Mouse (Mus musculus) hindbrain, embryonic 15.5 days (tissue): Measurements from ENCODE around the gene Olfr487. TPM values are rescaled to one million over a fixed set of nuclear protein-coding genes. Genes with fewer than 3 reads are reported as not detected.
"Not testable (repeated sequence)": the region's sequence is repeated elsewhere in the genome, so short reads cannot be mapped to it uniquely, and the experiment has no call there.

Experiments
- ATAC-seq: fragments of 200-750 bp; cut with Nextera tagmentation; 2 replicates; pipeline ENCODE4 v1.8.0; 2017; ENCODE audit warnings: low read depth, moderate number of reproducible peaks, moderate TSS enrichment; ENCODE audit not compliant: low FRiP score
- H3K27ac ChIP-seq: fragments of 300-500 bp; sonication (generic); replicated peaks from 2 replicates; pipeline ENCODE4 v1.5.1; 2015; ENCODE audit warnings: mild to moderate bottlenecking, inconsistent platforms
- H3K27me3 ChIP-seq: fragments of 300-500 bp; sonication (generic); 2 replicates; pipeline ENCODE4 v1.6.1; 2015; ENCODE audit warnings: control low read depth, inconsistent platforms
- H3K36me3 ChIP-seq: fragments of 300-500 bp; sonication (generic); 2 replicates; pipeline ENCODE4 v1.6.1; 2015; ENCODE audit warnings: control low read depth, inconsistent platforms
- H3K4me1 ChIP-seq: fragments of 300-500 bp; sonication (generic); replicated peaks from 2 replicates; pipeline ENCODE4 v1.6.1; 2015; ENCODE audit warnings: control low read depth, inconsistent platforms
- H3K4me2 ChIP-seq: fragments of 300-500 bp; sonication (generic); 2 replicates; pipeline ENCODE4 v1.6.1; 2015; ENCODE audit warnings: moderate library complexity, mild to moderate bottlenecking, inconsistent platforms
- H3K4me3 ChIP-seq: fragments of 300-500 bp; sonication (generic); 2 replicates; pipeline ENCODE4 v1.5.1; 2015; ENCODE audit warnings: mild to moderate bottlenecking, inconsistent platforms
- H3K9ac ChIP-seq: fragments of 300-500 bp; sonication (generic); 2 replicates; pipeline ENCODE4 v1.6.1; 2015; ENCODE audit warnings: inconsistent platforms
- H3K9me3 ChIP-seq: fragments of 300-500 bp; sonication (generic); 2 replicates; pipeline ENCODE4 v1.6.1; 2016; ENCODE audit warnings: control low read depth, inconsistent platforms
- WGBS: fragments of 180-500 bp; shearing (Covaris S2); methylation state at CpG from one replicate; pipeline ENCODE4 v1.1.7; 2015; 5-methylcytosine and 5-hydroxymethylcytosine counted together
- polyA plus RNA-seq: library from polyadenylated mRNA; unstranded; fragments of >200 nt; fragmentation: Nextera tagmentation; extraction: Ambion mirVana; gene quantifications from 2 replicates; pipeline ENCODE4 v1.2.1, GENCODE M21; 2015

The Olfr487 gene
- not detected in 2 replicates for polyA plus RNA-seq

DNA sequence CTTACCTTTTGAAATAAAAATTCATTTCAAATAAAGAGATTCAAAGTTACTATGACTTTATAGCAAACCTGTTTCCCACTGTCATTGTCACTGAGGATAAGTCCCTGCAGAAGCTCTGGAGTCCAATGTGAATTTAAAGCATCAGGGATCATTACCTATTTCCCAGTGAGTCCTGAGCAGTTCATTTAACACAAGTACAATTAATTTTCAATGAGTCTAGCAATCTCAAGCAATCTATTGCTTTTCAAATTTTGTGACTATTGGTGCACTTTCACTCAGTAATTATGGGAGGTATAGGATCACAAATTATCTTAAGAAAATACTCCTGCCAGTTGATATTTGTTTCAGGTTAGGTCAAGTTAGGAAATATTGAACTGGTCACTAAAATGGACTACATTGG, at the start of gene Olfr487:
Olfr487 (minus strand) TSS at position 101 of the 400 bp plus-strand sequence.
- H3K27me3 ChIP-seq, H3K36me3 ChIP-seq, H3K27ac ChIP-seq, H3K9ac ChIP-seq, H3K4me3 ChIP-seq, H3K4me2 ChIP-seq, H3K4me1 ChIP-seq, H3K9me3 ChIP-seq, ATAC-seq: not testable (repeated sequence)

DNA sequence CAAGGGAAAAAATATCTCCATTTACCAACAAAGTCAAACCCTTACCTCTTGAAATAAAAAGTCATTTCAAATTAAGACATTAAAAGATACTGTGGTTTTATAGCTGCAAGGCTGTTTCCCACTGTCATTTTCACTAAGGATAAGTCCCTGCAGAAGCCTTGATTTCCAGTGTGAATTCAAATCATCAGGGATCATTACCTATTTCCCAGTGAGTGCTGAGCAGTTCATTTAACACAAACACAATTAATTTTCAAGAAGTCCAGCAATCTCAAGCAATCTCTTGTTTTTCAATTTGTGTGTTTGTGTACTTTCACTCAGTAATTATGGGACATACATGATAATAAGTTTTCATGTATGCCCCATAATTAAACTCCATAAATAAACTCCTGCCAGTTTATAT, 43.8 kb upstream of the Olfr487 start, which contains the start of gene Olfr488:
Olfr488 (minus strand) TSS at position 101 of the 400 bp plus-strand sequence.
- Histone ChIP-seq H3K36me3 (no peaks in the 10 kb centered on the region), H3K9me3 (no peaks in the 10 kb centered on the region), H3K27ac (no peak within 1 kb of the TSS), H3K27me3 (no peaks in the 10 kb centered on the region), H3K4me2 (no peak within 1 kb of the TSS), H3K9ac (no peak within 1 kb of the TSS), H3K4me1 (no peaks in the 10 kb centered on the region), H3K4me3 (no peak within 1 kb of the TSS)
- no peak for ATAC-seq

DNA sequence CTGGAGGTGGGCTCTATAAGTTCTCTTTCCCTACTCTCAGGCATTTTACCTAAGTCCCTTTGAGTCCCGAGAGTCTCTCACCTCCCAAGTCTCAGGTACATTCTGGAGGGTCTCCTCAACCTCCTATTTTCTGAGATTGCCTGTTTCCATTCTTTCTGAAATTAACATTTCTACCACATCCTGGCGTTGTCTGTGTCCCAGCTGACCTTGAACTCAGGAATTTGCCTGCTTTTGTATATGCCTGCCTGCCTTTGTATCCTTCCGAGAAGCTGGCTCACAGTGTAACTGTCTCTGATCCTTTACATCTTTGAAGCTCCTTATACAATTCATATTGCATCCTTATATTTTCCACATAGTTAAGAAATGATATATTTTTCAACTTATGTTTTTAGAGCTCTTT, 19.1 kb upstream of the Olfr487 start:
- Histone ChIP-seq H3K4me1 (no peaks in the 10 kb centered on the region), H3K4me2 (no peak overlapping the region), H3K27me3 (no peaks in the 10 kb centered on the region), H3K9ac (no peak overlapping the region), H3K36me3 (no peaks in the 10 kb centered on the region), H3K4me3 (no peak overlapping the region), H3K9me3 (no peaks in the 10 kb centered on the region), H3K27ac (no peak overlapping the region)
- WGBS, result 75% methylated on average over 3 of the region's 3 CpGs
- no peak for ATAC-seq

DNA sequence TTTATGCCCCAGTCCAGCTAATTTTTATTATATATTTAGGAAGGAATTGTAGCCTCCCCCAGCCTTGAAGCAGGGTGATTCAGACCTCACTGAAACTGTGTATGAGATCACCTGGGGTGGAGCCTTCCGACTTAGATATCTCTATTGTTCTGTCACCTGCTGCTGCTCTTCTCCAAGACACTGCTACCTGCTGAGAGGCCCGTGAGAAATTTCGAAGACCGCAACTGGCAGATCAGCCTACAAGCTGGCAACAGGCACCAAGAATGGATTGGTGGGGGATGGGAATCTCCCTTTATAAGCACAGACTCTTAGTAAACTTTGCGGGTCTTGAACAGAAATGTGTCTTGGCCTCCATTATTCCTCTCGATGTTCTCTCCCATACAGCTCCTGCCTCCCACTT, 17.5 kb downstream of the Olfr487 start:
- no peak overlapping the region for H3K4me2 ChIP-seq
- no peak overlapping the region for H3K27ac ChIP-seq
- no peaks in the 10 kb centered on the region for H3K9me3 ChIP-seq
- H3K36me3 ChIP-seq, result no peaks in the 10 kb centered on the region
- 47% methylated on average over 6 of the region's 6 CpGs for WGBS
- H3K4me1 ChIP-seq, result no peaks in the 10 kb centered on the region
- H3K27me3 ChIP-seq, result no peaks in the 10 kb centered on the region
- no peak overlapping the region for H3K9ac ChIP-seq
- no peak overlapping the region for H3K4me3 ChIP-seq
- no peak for ATAC-seq

DNA sequence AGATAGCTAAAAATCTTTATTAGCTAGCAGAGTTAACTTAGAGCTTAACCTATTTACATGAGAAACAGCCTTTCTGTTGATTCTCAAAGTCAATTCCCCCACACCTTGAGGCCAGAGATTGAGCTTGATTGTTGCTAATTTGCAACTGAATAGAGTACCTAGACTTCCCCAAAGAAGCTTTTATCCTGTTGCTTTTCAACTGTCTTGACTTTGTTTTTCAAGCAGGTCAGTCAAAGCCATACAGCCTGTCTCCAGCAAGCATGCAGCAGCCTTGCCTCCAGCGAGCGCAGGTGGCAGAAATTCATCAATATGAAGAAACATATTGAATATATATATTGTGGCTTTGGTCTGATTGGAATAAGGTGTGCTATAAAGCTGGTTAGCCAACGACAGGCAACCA, 18.1 kb downstream of the Olfr487 start:
- not testable (repeated sequence) for H3K4me2 ChIP-seq, H3K4me3 ChIP-seq, H3K4me1 ChIP-seq, H3K27me3 ChIP-seq, H3K9ac ChIP-seq, H3K27ac ChIP-seq, ATAC-seq, H3K9me3 ChIP-seq, H3K36me3 ChIP-seq
- WGBS, result 59% methylated on average over 3 of the region's 3 CpGs

DNA sequence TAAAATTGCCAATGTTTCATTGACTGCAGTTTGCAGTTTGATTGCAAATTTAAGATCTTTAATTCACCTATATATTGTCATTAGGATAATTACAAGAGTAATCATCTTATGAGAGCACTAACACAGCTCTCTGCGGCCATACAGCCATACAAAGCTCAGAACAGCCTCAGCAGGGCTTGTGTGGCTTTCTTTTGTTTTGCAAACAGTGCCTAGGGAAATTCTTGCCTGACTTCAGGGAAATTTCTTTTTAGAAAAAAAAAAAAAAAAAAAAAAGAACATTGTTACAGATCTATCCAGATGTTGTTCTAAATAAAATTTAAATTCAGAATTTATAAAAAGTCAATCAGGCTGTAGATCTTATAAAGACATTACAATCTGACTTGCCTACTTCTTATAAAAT, 21.7 kb downstream of the Olfr487 start:
- H3K4me2 ChIP-seq, H3K9ac ChIP-seq, ATAC-seq, H3K36me3 ChIP-seq, H3K27me3 ChIP-seq, H3K4me3 ChIP-seq, H3K27ac ChIP-seq, H3K4me1 ChIP-seq, H3K9me3 ChIP-seq: not testable (repeated sequence)
- WGBS, result 40% methylated on average over 1 of the region's 1 CpGs

DNA sequence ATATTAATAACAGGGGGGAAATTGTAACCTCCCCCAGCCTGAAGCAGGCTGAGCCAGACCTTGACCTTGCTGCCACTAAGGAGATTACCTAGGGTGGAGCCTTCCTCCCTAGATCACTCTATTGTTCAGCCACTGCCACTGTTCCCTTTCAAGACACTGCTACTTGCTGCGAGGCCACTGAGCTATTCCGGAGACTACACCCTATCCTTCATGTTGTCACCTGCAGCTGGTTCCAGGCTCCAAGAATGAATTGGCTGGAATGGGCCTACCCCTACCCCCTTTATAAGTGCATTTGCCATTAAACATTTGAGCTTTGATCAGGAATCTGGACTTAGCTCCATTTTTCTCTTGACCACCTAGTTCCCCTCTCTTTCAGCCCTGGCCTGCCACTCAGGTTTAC, 23.2 kb downstream of the Olfr487 start:
- not testable (repeated sequence) for H3K4me1 ChIP-seq, H3K9ac ChIP-seq, H3K4me3 ChIP-seq, H3K9me3 ChIP-seq, ATAC-seq, H3K4me2 ChIP-seq, H3K36me3 ChIP-seq, H3K27ac ChIP-seq, H3K27me3 ChIP-seq
- WGBS, result 44% methylated on average over 2 of the region's 2 CpGs

DNA sequence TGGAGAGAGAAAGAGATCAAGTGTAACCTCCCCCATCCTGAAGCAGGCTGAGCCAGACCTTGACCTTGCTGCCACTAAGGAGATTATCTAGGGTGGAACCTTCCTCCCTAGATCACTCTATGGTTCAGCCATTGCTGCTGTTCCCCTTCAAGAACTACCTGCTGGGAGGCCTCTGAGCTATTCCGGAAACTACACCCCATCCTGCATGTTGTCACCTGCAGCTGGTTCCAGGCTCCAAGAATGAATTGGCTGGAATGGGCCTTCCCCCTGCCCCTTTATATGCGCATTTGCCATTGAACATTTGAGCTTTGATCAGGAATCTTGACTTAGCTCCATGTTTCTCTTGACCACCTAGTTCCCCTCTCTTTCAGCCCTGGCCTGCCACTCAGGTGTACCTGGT, 29.2 kb downstream of the Olfr487 start:
- H3K9me3 ChIP-seq, H3K27me3 ChIP-seq, H3K4me1 ChIP-seq, H3K4me2 ChIP-seq, ATAC-seq, H3K36me3 ChIP-seq, H3K27ac ChIP-seq, H3K9ac ChIP-seq, H3K4me3 ChIP-seq: not testable (repeated sequence)
- 96% methylated on average over 2 of the region's 2 CpGs for WGBS

DNA sequence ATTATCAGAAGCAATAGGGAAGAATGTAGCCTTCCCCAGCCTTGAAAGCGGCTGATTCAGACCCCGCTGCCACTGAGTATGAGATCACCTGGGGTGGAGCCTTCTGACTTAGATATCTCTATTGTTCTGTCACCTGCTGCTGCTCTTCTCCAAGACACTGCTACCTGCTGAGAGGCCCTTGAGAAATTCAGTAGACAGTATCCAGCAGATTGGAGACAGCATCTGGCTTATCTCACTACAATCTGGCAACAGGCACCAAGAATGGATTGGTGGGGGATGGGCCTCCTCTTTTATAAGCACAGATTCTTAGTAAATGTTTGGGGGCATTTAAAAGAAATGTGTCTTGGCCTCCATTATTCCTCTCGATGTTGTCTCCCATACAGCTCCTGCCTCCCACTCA, 30.0 kb downstream of the Olfr487 start:
- not testable (repeated sequence) for H3K27me3 ChIP-seq, H3K9me3 ChIP-seq, H3K4me2 ChIP-seq, H3K9ac ChIP-seq, H3K4me3 ChIP-seq, ATAC-seq, H3K27ac ChIP-seq, H3K36me3 ChIP-seq, H3K4me1 ChIP-seq
- 83% methylated on average over 3 of the region's 3 CpGs for WGBS

DNA sequence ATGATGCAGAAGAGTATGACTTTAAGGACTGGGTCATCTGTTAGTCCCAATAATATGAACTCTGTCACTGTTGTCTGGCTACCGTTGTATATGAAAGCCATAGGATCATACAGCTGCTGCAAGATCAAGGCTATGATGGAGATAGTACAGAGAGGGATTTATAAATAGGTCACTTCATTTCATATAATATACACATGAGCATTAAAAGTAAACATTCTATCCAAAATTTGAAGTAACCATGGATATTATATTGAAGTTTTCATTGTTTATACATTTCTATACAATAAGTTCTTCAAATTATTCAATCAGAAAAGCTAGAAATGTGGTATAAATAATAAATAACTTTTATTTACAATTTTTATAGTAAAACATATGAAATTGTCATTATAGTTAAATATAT, 41.8 kb downstream of the Olfr487 start, which contains the start of gene Olfr486:
Olfr486 (minus strand) TSS at position 101 of the 400 bp plus-strand sequence.
- not testable (repeated sequence) for H3K9ac ChIP-seq

DNA sequence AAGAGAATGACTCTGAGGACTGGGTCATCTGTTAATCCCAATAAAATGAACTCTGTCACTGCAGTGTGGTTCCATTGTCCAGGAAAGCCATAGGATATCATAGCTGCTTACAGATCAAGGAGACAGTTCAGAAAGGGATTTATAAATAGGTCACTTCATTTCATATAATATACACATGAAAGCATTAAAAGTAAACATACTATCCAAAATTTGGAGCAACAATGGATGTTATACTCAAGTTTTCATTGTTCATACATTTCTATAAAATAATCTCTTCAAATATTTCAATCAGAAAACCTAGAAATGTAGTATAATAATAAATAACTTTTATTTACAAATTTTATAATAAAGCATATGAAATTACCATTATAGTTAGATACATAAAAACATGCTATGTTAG, 54.7 kb downstream of the Olfr487 start, which contains the start of gene Olfr485:
Olfr485 (minus strand) TSS at position 101 of the 400 bp plus-strand sequence.
- no peak within 1 kb of the TSS for H3K4me3 ChIP-seq
- H3K9me3 ChIP-seq, result no peaks in the 10 kb centered on the region

More for the DNA sequence above, 41.8 kb downstream of the Olfr487 start, which contains the start of gene Olfr486:
- not testable (repeated sequence) for H3K9me3 ChIP-seq, H3K4me2 ChIP-seq, H3K4me1 ChIP-seq, ATAC-seq, H3K4me3 ChIP-seq, H3K36me3 ChIP-seq, H3K27ac ChIP-seq, H3K27me3 ChIP-seq
- WGBS, result 96% methylated on average over 1 of the region's 1 CpGs

More for the DNA sequence above, 54.7 kb downstream of the Olfr487 start, which contains the start of gene Olfr485:
- Histone ChIP-seq H3K4me1 (no peaks in the 10 kb centered on the region), H3K36me3 (no peaks in the 10 kb centered on the region), H3K9ac (no peak within 1 kb of the TSS), H3K27me3 (no peaks in the 10 kb centered on the region), H3K27ac (no peak within 1 kb of the TSS), H3K4me2 (no peak within 1 kb of the TSS)
- ATAC-seq, result no peak
